Mouse (Mus musculus): ENCODE measurements around the gene Fnbp1. TPM values are rescaled to one million over a fixed set of nuclear protein-coding genes. Genes with fewer than 3 reads are reported as not detected.

Gene Fnbp1
- total RNA-seq, 2 experiments from 2014 or later, result 104 to 118 TPM

GRCm38 (mm10) chr2:31150762-31151161 lies 9.0 kb upstream of the Fnbp1 start:
- no peak for DNase-seq

- DNase-seq, result no peak
These were observed 5.2 kb upstream of the Fnbp1 start for GRCm38 (mm10) chr2:31147054-31147453.

GRCm38 (mm10) chr2:31144901-31145300 lies 3.1 kb upstream of the Fnbp1 start:
- DNase-seq, result no peak

GRCm38 (mm10) chr2:31143768-31144695 lies 2.2 kb upstream of the Fnbp1 start:
- no peak for DNase-seq

GRCm38 (mm10) chr2:31143326-31143725 lies 1.5 kb upstream of the Fnbp1 start:
- DNase-seq, result no peak

- no peak for DNase-seq
These were observed 697 bp upstream of the Fnbp1 start for GRCm38 (mm10) chr2:31142505-31142904.

- peak in 1 of 2 experiments; percentile 32 for DNase-seq
These were observed 538 bp downstream of the Fnbp1 start for GRCm38 (mm10) chr2:31141074-31141866.

GRCm38 (mm10) chr2:31140772-31141073 lies 1.1 kb downstream of the Fnbp1 start:
- no peak for DNase-seq

GRCm38 (mm10) chr2:31139991-31140771 lies 1.6 kb downstream of the Fnbp1 start:
- no peak for DNase-seq

GRCm38 (mm10) chr2:31139174-31139632 lies 2.6 kb downstream of the Fnbp1 start:
- DNase-seq, result no peak

- no peak for DNase-seq
These were observed 4.7 kb downstream of the Fnbp1 start for GRCm38 (mm10) chr2:31137018-31137590.

GRCm38 (mm10) chr2:31136338-31136737 lies 5.5 kb downstream of the Fnbp1 start:
- DNase-seq, result no peak

- DNase-seq, result no peak
These were observed 6.3 kb downstream of the Fnbp1 start for GRCm38 (mm10) chr2:31135512-31135931.

- DNase-seq, result no peak
These were observed 7.8 kb downstream of the Fnbp1 start for GRCm38 (mm10) chr2:31133981-31134380.

- no peak for DNase-seq
These were observed 9.1 kb downstream of the Fnbp1 start for GRCm38 (mm10) chr2:31132682-31133081.

GRCm38 (mm10) chr2:31130815-31131299 lies 11.0 kb downstream of the Fnbp1 start:
- no peak for DNase-seq

- DNase-seq, result no peak
These were observed 11.9 kb downstream of the Fnbp1 start for GRCm38 (mm10) chr2:31129742-31130518.

- DNase-seq, result no peak
These were observed 13.9 kb downstream of the Fnbp1 start for GRCm38 (mm10) chr2:31127899-31128298.

GRCm38 (mm10) chr2:31127219-31127618 lies 14.6 kb downstream of the Fnbp1 start:
- no peak for DNase-seq

- DNase-seq, result no peak
These were observed 15.8 kb downstream of the Fnbp1 start for GRCm38 (mm10) chr2:31126048-31126447.

GRCm38 (mm10) chr2:31125156-31125555 lies 16.7 kb downstream of the Fnbp1 start:
- no peak for DNase-seq

All from layer of hippocampus, postnatal 36 days (tissue).